Mouse (Mus musculus): Measurements from ENCODE around the gene Grb10. TPM values are rescaled to one million over a fixed set of nuclear protein-coding genes. Genes with fewer than 3 reads are reported as not detected.

The Grb10 gene
- polyA plus RNA-seq, 1 experiment from 2014 or later, result 434 TPM

Other genes starting within 250 kb of the Grb10 start
- 41.8 and 43.2 TPM in 2 replicates for gene Fignl1, start 229.7 kb downstream of the Grb10 start, polyA plus RNA-seq (2015; fragmentation: Nextera tagmentation; extraction: Ambion mirVana)
- 17.6 and 35.9 TPM in 2 replicates for gene Ddc, start 140.5 kb downstream of the Grb10 start, polyA plus RNA-seq (2015; fragmentation: Nextera tagmentation; extraction: Ambion mirVana)